Mouse (Mus musculus): ENCODE results near the gene Gm37419. TPM values are rescaled to one million over a fixed set of nuclear protein-coding genes. Genes with fewer than 3 reads are reported as not detected.

Gm37419 gene
- polyA plus RNA-seq, 1 experiment from 2014 or later = not detected

GRCm38 (mm10) chr16:24005928-24006327 lies 17.6 kb downstream of the Gm37419 start:
- Histone ChIP-seq H3K36me3 (ENCODE audit: control insufficient read depth, insufficient read depth, low read length) (no peaks in the 10 kb centered on the region), H3K4me1 (ENCODE audit: control insufficient read depth, insufficient read depth, low read length) (no peaks in the 10 kb centered on the region), H3K4me2 (no peak overlapping the region), H3K27ac (ENCODE audit: low read depth, low read length) (no peak overlapping the region), H3K4me3 (ENCODE audit: low read depth, low read length) (no peak overlapping the region), H3K9ac (ENCODE audit: low read length) (no peak overlapping the region), H3K27me3 (ENCODE audit: control insufficient read depth, insufficient read depth, low read length) (no peaks in the 10 kb centered on the region), H3K9me3 (ENCODE audit: control insufficient read depth, low read length) (no peaks in the 10 kb centered on the region)
- DNase-seq (ENCODE audit: low spot score, missing footprints) = no peak
- ATAC-seq (ENCODE audit: low FRiP score) = no peak
- 88% methylated on average over 8 of the region's 8 CpGs for WGBS

DNA sequence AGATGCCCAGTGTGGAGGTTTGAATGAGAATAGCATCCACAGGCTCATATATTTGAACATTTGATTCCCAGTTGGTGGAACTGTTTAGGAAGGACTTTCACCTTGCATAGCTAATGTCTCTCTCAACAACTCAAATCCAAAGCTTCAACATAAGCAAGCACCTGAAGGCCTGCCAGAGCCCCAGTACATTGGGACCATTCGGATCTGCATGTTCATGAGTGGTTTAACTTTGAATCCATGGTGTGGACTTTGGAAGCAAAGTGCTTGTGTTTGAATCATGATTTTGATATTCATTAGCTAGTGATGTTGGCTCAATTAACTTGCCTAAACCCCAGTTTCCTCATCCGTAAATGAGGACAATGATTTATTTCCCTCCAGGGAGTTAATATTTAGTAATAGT lies 21.6 kb downstream of the Gm37419 start:
- ATAC-seq (ENCODE audit: low FRiP score) (no peak), DNase-seq (ENCODE audit: low spot score, missing footprints) (no peak)
- Histone ChIP-seq H3K4me3 (ENCODE audit: low read depth, low read length) (no peak overlapping the region), H3K27ac (ENCODE audit: low read depth, low read length) (no peak overlapping the region), H3K9ac (ENCODE audit: low read length) (no peak overlapping the region), H3K4me1 (ENCODE audit: control insufficient read depth, insufficient read depth, low read length) (no peaks in the 10 kb centered on the region), H3K36me3 (ENCODE audit: control insufficient read depth, insufficient read depth, low read length) (no peaks in the 10 kb centered on the region), H3K27me3 (ENCODE audit: control insufficient read depth, insufficient read depth, low read length) (no peaks in the 10 kb centered on the region), H3K4me2 (no peak overlapping the region), H3K9me3 (ENCODE audit: control insufficient read depth, low read length) (no peaks in the 10 kb centered on the region)
- WGBS = 93% methylated on average over 2 of the region's 2 CpGs

DNA sequence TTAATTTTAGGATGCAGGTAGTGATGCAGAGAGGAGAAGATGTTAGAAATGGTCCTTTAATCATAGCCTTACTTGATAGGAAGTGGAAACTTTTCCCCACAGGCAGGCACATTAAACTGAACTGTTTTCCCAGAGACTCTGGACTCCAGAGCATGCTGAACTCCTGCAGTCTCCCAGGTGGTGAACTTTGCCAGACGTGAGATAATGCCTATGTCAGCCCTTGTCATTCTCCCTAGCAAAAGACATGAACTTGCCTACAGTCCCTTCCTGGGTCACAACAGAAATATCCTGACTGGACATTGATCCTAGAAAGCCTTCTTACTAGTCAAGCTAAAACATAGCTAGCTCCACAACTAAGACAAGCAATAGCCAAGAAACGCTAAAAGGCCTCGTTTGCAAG lies 23.0 kb downstream of the Gm37419 start:
- no peak for ATAC-seq (ENCODE audit: low FRiP score)
- H3K4me1 ChIP-seq (ENCODE audit: control insufficient read depth, insufficient read depth, low read length) = no peaks in the 10 kb centered on the region
- WGBS = 75% methylated on average over 3 of the region's 3 CpGs

GRCm38 (mm10) chr16:24012066-24012465 lies 23.8 kb downstream of the Gm37419 start:
- Histone ChIP-seq H3K4me2 (no peak overlapping the region), H3K9me3 (ENCODE audit: control insufficient read depth, low read length) (no peaks in the 10 kb centered on the region), H3K9ac (ENCODE audit: low read length) (no peak overlapping the region), H3K36me3 (ENCODE audit: control insufficient read depth, insufficient read depth, low read length) (no peaks in the 10 kb centered on the region), H3K27me3 (ENCODE audit: control insufficient read depth, insufficient read depth, low read length) (no peaks in the 10 kb centered on the region), H3K4me3 (ENCODE audit: low read depth, low read length) (no peak overlapping the region), H3K4me1 (ENCODE audit: control insufficient read depth, insufficient read depth, low read length) (no peaks in the 10 kb centered on the region), H3K27ac (ENCODE audit: low read depth, low read length) (no peak overlapping the region)
- ATAC-seq (ENCODE audit: low FRiP score) (no peak), DNase-seq (ENCODE audit: low spot score, missing footprints) (no peak)
- 52% methylated on average over 3 of the region's 3 CpGs for WGBS

More for the DNA sequence above, 23.0 kb downstream of the Gm37419 start:
- DNase-seq (ENCODE audit: low spot score, missing footprints) = no peak
- no peak overlapping the region for H3K4me2 ChIP-seq
- no peaks in the 10 kb centered on the region for H3K36me3 ChIP-seq (ENCODE audit: control insufficient read depth, insufficient read depth, low read length)
- H3K9ac ChIP-seq (ENCODE audit: low read length) = no peak overlapping the region
- H3K27ac ChIP-seq (ENCODE audit: low read depth, low read length) = no peak overlapping the region
- no peaks in the 10 kb centered on the region for H3K27me3 ChIP-seq (ENCODE audit: control insufficient read depth, insufficient read depth, low read length)
- H3K4me3 ChIP-seq (ENCODE audit: low read depth, low read length) = no peak overlapping the region
- H3K9me3 ChIP-seq (ENCODE audit: control insufficient read depth, low read length) = no peaks in the 10 kb centered on the region

- H3K4me2 ChIP-seq = no peak overlapping the region
- DNase-seq (ENCODE audit: low spot score, missing footprints) (no peak), ATAC-seq (ENCODE audit: low FRiP score) (no peak)
- no peaks in the 10 kb centered on the region for H3K36me3 ChIP-seq (ENCODE audit: control insufficient read depth, insufficient read depth, low read length)
- H3K9ac ChIP-seq (ENCODE audit: low read length) = no peak overlapping the region
- no peak overlapping the region for H3K27ac ChIP-seq (ENCODE audit: low read depth, low read length)
- no peaks in the 10 kb centered on the region for H3K4me1 ChIP-seq (ENCODE audit: control insufficient read depth, insufficient read depth, low read length)
- H3K27me3 ChIP-seq (ENCODE audit: control insufficient read depth, insufficient read depth, low read length) = no peaks in the 10 kb centered on the region
- H3K4me3 ChIP-seq (ENCODE audit: low read depth, low read length) = no peak overlapping the region
- H3K9me3 ChIP-seq (ENCODE audit: control insufficient read depth, low read length) = no peaks in the 10 kb centered on the region
- WGBS = 86% methylated on average over 3 of the region's 3 CpGs
These were observed 26.1 kb downstream of the Gm37419 start for GRCm38 (mm10) chr16:24014378-24014777.

DNA sequence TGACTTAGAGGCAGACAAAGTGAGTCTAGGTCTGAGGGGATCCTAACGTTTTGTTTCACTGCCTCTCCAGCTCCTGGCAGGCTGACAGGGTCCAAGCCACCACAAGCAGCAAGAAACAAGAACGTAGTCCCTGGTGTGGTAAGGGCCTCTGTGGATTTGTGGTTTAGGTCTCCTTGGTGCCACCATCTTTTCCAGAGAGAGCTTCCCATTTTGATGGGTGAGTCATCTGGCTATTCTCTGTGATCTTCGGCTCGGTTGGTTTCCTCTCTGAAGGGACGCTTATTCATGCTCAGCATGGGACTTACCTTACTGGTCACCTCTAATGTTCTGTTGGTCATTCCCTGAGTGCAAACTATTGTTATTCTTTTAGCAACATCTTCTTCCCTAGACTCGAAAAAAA lies 28.0 kb downstream of the Gm37419 start:
- Histone ChIP-seq H3K9ac (ENCODE audit: low read length) (no peak overlapping the region), H3K4me1 (ENCODE audit: control insufficient read depth, insufficient read depth, low read length) (no peaks in the 10 kb centered on the region), H3K27me3 (ENCODE audit: control insufficient read depth, insufficient read depth, low read length) (no peaks in the 10 kb centered on the region), H3K4me2 (no peak overlapping the region), H3K27ac (ENCODE audit: low read depth, low read length) (no peak overlapping the region), H3K9me3 (ENCODE audit: control insufficient read depth, low read length) (no peaks in the 10 kb centered on the region), H3K36me3 (ENCODE audit: control insufficient read depth, insufficient read depth, low read length) (no peaks in the 10 kb centered on the region), H3K4me3 (ENCODE audit: low read depth, low read length) (no peak overlapping the region)
- WGBS = 49% methylated on average over 6 of the region's 6 CpGs
- ATAC-seq (ENCODE audit: low FRiP score) (no peak), DNase-seq (ENCODE audit: low spot score, missing footprints) (no peak)

GRCm38 (mm10) chr16:24016742-24017141 lies 28.5 kb downstream of the Gm37419 start:
- Histone ChIP-seq H3K27me3 (ENCODE audit: control insufficient read depth, insufficient read depth, low read length) (no peaks in the 10 kb centered on the region), H3K9me3 (ENCODE audit: control insufficient read depth, low read length) (no peaks in the 10 kb centered on the region), H3K4me1 (ENCODE audit: control insufficient read depth, insufficient read depth, low read length) (no peaks in the 10 kb centered on the region), H3K36me3 (ENCODE audit: control insufficient read depth, insufficient read depth, low read length) (no peaks in the 10 kb centered on the region), H3K27ac (ENCODE audit: low read depth, low read length) (no peak overlapping the region), H3K9ac (ENCODE audit: low read length) (no peak overlapping the region), H3K4me3 (ENCODE audit: low read depth, low read length) (no peak overlapping the region), H3K4me2 (no peak overlapping the region)
- DNase-seq (ENCODE audit: low spot score, missing footprints) (no peak), ATAC-seq (ENCODE audit: low FRiP score) (no peak)
- WGBS = 74% methylated on average over 5 of the region's 5 CpGs

GRCm38 (mm10) chr16:24021722-24022121 lies 33.4 kb downstream of the Gm37419 start:
- H3K9ac ChIP-seq (ENCODE audit: low read length) = no peak overlapping the region
- no peaks in the 10 kb centered on the region for H3K9me3 ChIP-seq (ENCODE audit: control insufficient read depth, low read length)
- no peaks in the 10 kb centered on the region for H3K27me3 ChIP-seq (ENCODE audit: control insufficient read depth, insufficient read depth, low read length)
- 74% methylated on average over 1 of the region's 1 CpGs for WGBS
- no peak for ATAC-seq (ENCODE audit: low FRiP score)
- DNase-seq (ENCODE audit: low spot score, missing footprints) = no peak
- H3K4me2 ChIP-seq = no peak overlapping the region
- no peaks in the 10 kb centered on the region for H3K36me3 ChIP-seq (ENCODE audit: control insufficient read depth, insufficient read depth, low read length)
- no peaks in the 10 kb centered on the region for H3K4me1 ChIP-seq (ENCODE audit: control insufficient read depth, insufficient read depth, low read length)
- no peak overlapping the region for H3K27ac ChIP-seq (ENCODE audit: low read depth, low read length)
- no peak overlapping the region for H3K4me3 ChIP-seq (ENCODE audit: low read depth, low read length)

DNA sequence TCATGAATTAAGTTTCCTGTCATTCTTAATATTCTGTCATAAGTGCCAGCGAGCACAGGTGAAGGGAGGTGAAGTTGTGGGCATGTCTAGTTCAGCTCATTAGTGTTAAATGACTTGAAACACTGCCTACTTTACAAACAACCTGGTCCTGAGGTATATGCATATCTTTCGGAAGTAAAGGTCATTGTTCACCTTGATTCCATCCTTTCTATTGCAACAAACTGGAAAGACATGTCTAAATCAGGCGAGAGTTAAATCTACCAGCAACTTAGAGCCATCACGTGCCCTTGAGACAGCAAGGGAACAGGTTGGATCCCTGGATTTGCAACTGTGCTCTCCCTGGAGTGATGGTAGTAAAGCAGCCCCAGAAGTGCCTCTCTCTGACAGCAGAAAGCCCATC lies 34.3 kb downstream of the Gm37419 start:
- Histone ChIP-seq H3K4me3 (ENCODE audit: low read depth, low read length) (no peak overlapping the region), H3K9me3 (ENCODE audit: control insufficient read depth, low read length) (no peaks in the 10 kb centered on the region), H3K36me3 (ENCODE audit: control insufficient read depth, insufficient read depth, low read length) (no peaks in the 10 kb centered on the region), H3K4me1 (ENCODE audit: control insufficient read depth, insufficient read depth, low read length) (no peaks in the 10 kb centered on the region), H3K27ac (ENCODE audit: low read depth, low read length) (no peak overlapping the region), H3K9ac (ENCODE audit: low read length) (no peak overlapping the region), H3K27me3 (ENCODE audit: control insufficient read depth, insufficient read depth, low read length) (no peaks in the 10 kb centered on the region), H3K4me2 (no peak overlapping the region)
- DNase-seq (ENCODE audit: low spot score, missing footprints) = no peak
- WGBS = 90% methylated on average over 4 of the region's 4 CpGs
- no peak for ATAC-seq (ENCODE audit: low FRiP score)

GRCm38 (mm10) chr16:24025442-24025841 lies 37.2 kb downstream of the Gm37419 start:
- WGBS = 71% methylated on average over 7 of the region's 7 CpGs
- H3K4me3 ChIP-seq (ENCODE audit: low read depth, low read length) = no peak overlapping the region
- H3K9ac ChIP-seq (ENCODE audit: low read length) = no peak overlapping the region
- DNase-seq (ENCODE audit: low spot score, missing footprints) = no peak
- H3K36me3 ChIP-seq (ENCODE audit: control insufficient read depth, insufficient read depth, low read length) = no peaks in the 10 kb centered on the region
- no peak overlapping the region for H3K4me2 ChIP-seq
- no peaks in the 10 kb centered on the region for H3K4me1 ChIP-seq (ENCODE audit: control insufficient read depth, insufficient read depth, low read length)
- no peak overlapping the region for H3K27ac ChIP-seq (ENCODE audit: low read depth, low read length)
- H3K27me3 ChIP-seq (ENCODE audit: control insufficient read depth, insufficient read depth, low read length) = no peaks in the 10 kb centered on the region
- ATAC-seq (ENCODE audit: low FRiP score) = no peak
- H3K9me3 ChIP-seq (ENCODE audit: control insufficient read depth, low read length) = no peaks in the 10 kb centered on the region
